Mouse (Mus musculus) neural tube, embryonic 12.5 days (tissue): ENCODE data around the gene Nup188. TPM values are rescaled to one million over a fixed set of nuclear protein-coding genes. Genes with fewer than 3 reads are reported as not detected.

ENCODE experiments used
- ATAC-seq: fragments of 200-750 bp; cut with Nextera tagmentation; 2 replicates; pipeline ENCODE4 v1.8.0; 2017; ENCODE audit warnings: low read depth, mild to moderate bottlenecking, moderate TSS enrichment, moderate library complexity; ENCODE audit not compliant: low FRiP score
- H3K27ac ChIP-seq: fragments of 300-500 bp; sonication (generic); 2 replicates; pipeline ENCODE4 v1.5.1; 2016
- H3K27me3 ChIP-seq: fragments of 300-500 bp; sonication (generic); replicated peaks from 2 replicates; pipeline ENCODE4 v1.6.1; 2016; ENCODE audit warnings: mild to moderate bottlenecking
- H3K36me3 ChIP-seq: fragments of 300-500 bp; sonication (generic); 2 replicates; pipeline ENCODE4 v1.6.1; 2016; ENCODE audit warnings: mild to moderate bottlenecking
- H3K4me1 ChIP-seq: fragments of 300-500 bp; sonication (generic); 2 replicates; pipeline ENCODE4 v1.6.1; 2016
- H3K4me2 ChIP-seq: fragments of 300-500 bp; sonication (generic); replicated peaks from 2 replicates; pipeline ENCODE4 v1.6.1; 2016; ENCODE audit warnings: mild to moderate bottlenecking
- H3K4me3 ChIP-seq: fragments of 300-500 bp; sonication (generic); 2 replicates; pipeline ENCODE4 v1.5.1; 2016
- H3K9ac ChIP-seq: fragments of 300-500 bp; sonication (generic); 2 replicates; pipeline ENCODE4 v1.6.1; 2016; ENCODE audit warnings: mild to moderate bottlenecking
- H3K9me3 ChIP-seq: fragments of 300-500 bp; sonication (generic); 2 replicates; pipeline ENCODE4 v1.6.1; 2016; ENCODE audit warnings: mild to moderate bottlenecking
- WGBS: fragments of 180-500 bp; shearing (Covaris S2); methylation state at CpG from one replicate; pipeline ENCODE4 v1.1.7; 2016; 5-methylcytosine and 5-hydroxymethylcytosine counted together
- polyA plus RNA-seq: library from polyadenylated mRNA; unstranded; fragments of >200 nt; fragmentation: Nextera tagmentation; extraction: Ambion mirVana; gene quantifications from 2 replicates; pipeline ENCODE4 v1.2.1, GENCODE M21; 2016

Gene Nup188
- polyA plus RNA-seq, 1 experiment from 2014 or later = 34.4 TPM

DNA sequence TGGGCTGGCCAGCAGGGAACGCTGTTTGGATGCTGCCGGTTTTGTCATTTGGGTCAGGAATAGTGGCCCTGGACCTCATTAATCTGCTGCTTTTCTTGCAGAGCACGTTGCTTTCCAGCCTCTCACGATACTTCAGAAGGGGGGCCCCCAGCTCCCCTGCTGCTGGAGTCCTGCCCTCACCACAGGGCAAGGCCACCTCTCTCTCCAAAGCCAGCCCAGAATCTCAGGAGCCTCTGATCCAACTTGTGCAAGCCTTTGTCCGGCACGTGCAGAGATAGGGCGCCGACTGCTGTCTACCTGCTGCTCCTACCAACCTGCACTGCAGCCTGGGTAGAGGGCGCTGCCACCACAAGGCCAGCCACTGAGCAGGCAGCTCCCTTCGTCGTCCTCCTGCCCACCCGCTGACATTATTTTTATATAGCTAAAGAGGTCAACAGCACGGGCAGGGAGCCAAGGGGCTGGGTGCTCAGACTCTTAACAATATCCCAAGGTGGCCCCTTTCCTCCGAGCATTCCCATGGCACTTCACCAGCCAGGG is 57.5 kb downstream of the Nup188 start:
- ATAC-seq = no peak
- H3K27me3 ChIP-seq = no peaks in the 10 kb centered on the region
- H3K36me3 ChIP-seq = peaks cover 98% of the 10 kb centered on the region
- H3K4me3 ChIP-seq = no peak overlapping the region
- no peak overlapping the region for H3K9ac ChIP-seq
- WGBS = 84% methylated on average over 14 of the region's 14 CpGs
- H3K4me2 ChIP-seq = no peak overlapping the region
- H3K9me3 ChIP-seq = no peaks in the 10 kb centered on the region
- no peaks in the 10 kb centered on the region for H3K4me1 ChIP-seq
- no peak overlapping the region for H3K27ac ChIP-seq

DNA sequence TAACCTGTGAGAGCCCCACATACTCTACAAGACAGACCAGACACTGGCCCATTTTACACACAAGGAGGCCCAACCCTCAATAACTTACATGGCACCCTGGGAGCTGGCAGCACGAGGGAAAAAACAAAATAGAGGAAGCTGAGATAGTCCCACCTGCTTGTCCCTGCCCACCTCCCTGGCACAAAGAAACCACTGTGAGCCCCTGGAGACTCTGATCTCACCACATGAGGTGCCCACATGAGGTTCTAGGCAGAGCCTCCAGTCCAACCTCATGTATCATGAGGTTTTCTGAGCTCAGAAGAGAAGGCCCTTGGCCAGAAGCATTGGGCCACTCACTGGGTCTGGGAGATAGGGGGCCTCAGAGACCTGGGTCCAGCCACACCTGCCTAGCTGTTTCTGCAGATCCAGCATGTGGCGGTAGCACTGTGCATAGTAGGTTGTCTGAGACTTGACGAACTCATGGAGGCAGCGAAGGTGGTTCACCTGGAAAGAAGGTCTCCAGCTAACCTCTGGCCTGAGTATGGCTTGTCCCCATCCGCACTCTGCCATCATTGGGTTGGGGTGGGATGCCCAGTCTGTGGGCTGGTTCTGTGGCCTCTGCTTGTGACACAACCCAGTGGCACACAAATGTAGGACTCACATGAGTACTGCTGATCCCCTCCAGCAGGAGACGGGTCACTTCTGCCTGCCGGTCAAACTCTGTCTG is 59.9 kb downstream of the Nup188 start:
- H3K4me3 ChIP-seq = no peak overlapping the region
- ATAC-seq = no peak
- H3K27me3 ChIP-seq = no peaks in the 10 kb centered on the region
- no peaks in the 10 kb centered on the region for H3K4me1 ChIP-seq
- peaks cover 96% of the 10 kb centered on the region for H3K36me3 ChIP-seq
- H3K4me2 ChIP-seq = no peak overlapping the region
- no peaks in the 10 kb centered on the region for H3K9me3 ChIP-seq
- WGBS = 88% methylated on average over 7 of the region's 7 CpGs
- no peak overlapping the region for H3K27ac ChIP-seq
- H3K9ac ChIP-seq = no peak overlapping the region

DNA sequence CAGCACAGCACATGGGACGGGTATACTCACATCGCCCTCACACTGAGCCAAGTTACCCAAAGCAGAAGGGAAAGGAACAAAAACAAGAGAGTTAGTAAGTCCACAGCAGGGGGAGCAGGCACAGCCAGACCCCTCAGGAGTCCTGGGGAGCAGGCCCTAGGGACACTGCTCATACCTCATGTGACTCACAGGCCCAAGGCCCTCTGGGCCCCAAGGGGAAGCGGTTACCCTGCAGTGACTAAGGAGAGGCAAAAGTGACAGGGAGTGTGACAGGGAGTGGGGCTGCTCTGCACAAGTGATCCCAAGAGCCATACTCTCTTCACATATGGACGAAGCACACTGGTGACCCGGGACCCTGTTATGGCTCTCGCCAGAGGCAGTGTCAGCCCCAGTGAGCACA is 63.0 kb downstream of the Nup188 start:
- Histone ChIP-seq H3K4me2 (no peak overlapping the region), H3K9me3 (no peaks in the 10 kb centered on the region), H3K4me1 (no peaks in the 10 kb centered on the region), H3K36me3 (peaks cover 85% of the 10 kb centered on the region), H3K4me3 (no peak overlapping the region), H3K27me3 (no peaks in the 10 kb centered on the region), H3K27ac (no peak overlapping the region), H3K9ac (no peak overlapping the region)
- 94% methylated on average over 6 of the region's 6 CpGs for WGBS
- ATAC-seq = no peak

DNA sequence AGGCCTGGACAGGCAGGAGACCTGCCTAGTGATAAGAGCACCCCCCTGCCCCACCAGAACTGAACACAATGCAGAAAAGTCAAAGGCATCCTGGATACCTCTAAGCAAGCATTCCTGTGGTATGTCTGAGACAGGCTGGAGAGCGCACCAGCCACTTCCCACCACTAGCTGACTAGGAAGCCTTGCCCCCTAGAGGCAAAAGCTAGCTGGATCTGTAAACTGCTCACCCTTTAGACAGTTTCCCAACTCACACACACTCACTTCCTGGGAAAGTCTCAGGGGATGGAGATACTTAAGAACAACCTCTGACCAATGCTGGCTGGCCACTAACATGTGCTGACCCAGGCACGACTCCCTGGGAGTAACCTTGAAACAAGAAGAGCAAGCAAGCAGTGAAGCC is 65.0 kb downstream of the Nup188 start:
- no peak overlapping the region for H3K4me3 ChIP-seq
- no peak overlapping the region for H3K27ac ChIP-seq
- 88% methylated on average over 2 of the region's 2 CpGs for WGBS
- H3K27me3 ChIP-seq = no peaks in the 10 kb centered on the region
- H3K4me1 ChIP-seq = peaks cover under 1% of the 10 kb centered on the region; the same call in 1 of the 2 replicates
- no peak for ATAC-seq
- H3K9ac ChIP-seq = no peak overlapping the region
- no peak overlapping the region for H3K4me2 ChIP-seq
- H3K36me3 ChIP-seq = peaks cover 72% of the 10 kb centered on the region
- H3K9me3 ChIP-seq = no peaks in the 10 kb centered on the region

DNA sequence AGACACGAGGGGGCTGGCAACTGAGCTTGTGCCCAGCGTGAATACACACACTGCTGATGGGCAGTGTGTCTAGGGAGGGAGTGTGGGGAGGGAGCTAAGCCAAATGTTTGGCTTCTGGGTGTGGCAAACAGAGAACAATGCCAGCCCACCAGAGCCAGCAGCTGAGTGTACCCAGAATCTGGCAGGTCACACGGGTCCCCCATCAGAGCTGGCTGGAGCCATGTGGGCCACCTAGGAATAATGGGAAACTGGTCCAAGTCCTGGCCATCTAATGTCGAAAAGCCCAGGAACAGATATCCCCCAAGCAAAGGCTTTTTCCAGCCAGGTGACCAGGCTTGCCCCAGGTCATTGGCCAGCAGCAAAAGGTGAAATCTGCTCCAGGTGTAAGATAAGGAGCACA is 69.7 kb downstream of the Nup188 start:
- Histone ChIP-seq H3K27me3 (no peaks in the 10 kb centered on the region), H3K9ac (0 out of 2 replicates have a peak overlapping the region, but pooled peaks have one; percentile 6), H3K9me3 (no peaks in the 10 kb centered on the region), H3K36me3 (peaks cover 26% of the 10 kb centered on the region), H3K27ac (no peak overlapping the region), H3K4me3 (no peak overlapping the region), H3K4me1 (peaks cover 24% of the 10 kb centered on the region), H3K4me2 (no peak overlapping the region)
- ATAC-seq = no peak
- WGBS = 61% methylated on average over 4 of the region's 4 CpGs

DNA sequence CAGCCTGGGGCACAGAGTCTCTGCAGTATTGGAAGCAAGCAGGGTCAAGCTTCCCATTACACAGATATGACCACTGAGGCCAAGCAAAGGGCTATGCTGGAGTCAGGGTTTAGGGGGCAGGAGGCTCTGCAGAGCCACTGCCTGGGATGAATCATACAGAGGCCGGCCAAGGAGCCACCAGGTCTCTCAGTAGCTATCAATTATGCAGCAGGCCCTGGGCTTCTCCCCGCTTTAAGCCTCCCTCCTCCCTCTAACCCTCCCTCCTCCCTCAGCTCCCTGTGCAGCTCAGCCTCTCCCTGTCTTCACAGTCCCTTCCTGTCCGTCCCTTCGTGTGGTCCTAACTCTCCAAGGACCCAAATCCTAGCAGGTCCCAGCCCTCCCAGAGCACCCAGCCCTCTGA is 70.1 kb downstream of the Nup188 start:
- ATAC-seq = no peak
- 62% methylated on average over 4 of the region's 4 CpGs for WGBS
- H3K9ac ChIP-seq = no peak overlapping the region
- no peak overlapping the region for H3K4me2 ChIP-seq
- no peak overlapping the region for H3K27ac ChIP-seq
- no peaks in the 10 kb centered on the region for H3K27me3 ChIP-seq
- H3K36me3 ChIP-seq = peaks cover 26% of the 10 kb centered on the region
- H3K4me1 ChIP-seq = peaks cover 24% of the 10 kb centered on the region
- no peak overlapping the region for H3K4me3 ChIP-seq
- no peaks in the 10 kb centered on the region for H3K9me3 ChIP-seq

DNA sequence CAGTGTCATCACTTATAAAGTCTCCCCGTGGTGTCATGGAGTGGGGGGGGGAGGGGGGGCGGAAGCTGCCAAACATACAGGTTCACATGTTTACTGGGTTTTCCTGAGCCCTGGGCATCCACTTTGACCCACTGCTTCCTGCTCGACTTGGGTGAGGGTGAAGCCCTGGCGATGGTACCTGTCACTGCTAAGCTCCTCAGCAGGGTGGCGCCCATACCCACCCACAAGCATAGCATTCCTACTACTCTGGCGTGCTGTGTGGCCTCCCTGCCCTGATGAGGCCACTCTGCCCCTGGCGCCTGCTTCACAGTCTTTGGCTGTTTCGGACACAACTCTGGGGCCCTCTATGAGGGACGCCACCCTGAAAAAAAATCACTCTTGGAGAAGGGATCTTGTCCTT is 70.7 kb downstream of the Nup188 start:
- Histone ChIP-seq H3K27ac (no peak overlapping the region), H3K9me3 (no peaks in the 10 kb centered on the region), H3K4me1 (peaks cover 24% of the 10 kb centered on the region), H3K4me3 (no peak overlapping the region), H3K27me3 (no peaks in the 10 kb centered on the region), H3K9ac (no peak overlapping the region), H3K4me2 (no peak overlapping the region), H3K36me3 (peaks cover 26% of the 10 kb centered on the region)
- ATAC-seq = no peak
- WGBS = 76% methylated on average over 9 of the region's 9 CpGs

DNA sequence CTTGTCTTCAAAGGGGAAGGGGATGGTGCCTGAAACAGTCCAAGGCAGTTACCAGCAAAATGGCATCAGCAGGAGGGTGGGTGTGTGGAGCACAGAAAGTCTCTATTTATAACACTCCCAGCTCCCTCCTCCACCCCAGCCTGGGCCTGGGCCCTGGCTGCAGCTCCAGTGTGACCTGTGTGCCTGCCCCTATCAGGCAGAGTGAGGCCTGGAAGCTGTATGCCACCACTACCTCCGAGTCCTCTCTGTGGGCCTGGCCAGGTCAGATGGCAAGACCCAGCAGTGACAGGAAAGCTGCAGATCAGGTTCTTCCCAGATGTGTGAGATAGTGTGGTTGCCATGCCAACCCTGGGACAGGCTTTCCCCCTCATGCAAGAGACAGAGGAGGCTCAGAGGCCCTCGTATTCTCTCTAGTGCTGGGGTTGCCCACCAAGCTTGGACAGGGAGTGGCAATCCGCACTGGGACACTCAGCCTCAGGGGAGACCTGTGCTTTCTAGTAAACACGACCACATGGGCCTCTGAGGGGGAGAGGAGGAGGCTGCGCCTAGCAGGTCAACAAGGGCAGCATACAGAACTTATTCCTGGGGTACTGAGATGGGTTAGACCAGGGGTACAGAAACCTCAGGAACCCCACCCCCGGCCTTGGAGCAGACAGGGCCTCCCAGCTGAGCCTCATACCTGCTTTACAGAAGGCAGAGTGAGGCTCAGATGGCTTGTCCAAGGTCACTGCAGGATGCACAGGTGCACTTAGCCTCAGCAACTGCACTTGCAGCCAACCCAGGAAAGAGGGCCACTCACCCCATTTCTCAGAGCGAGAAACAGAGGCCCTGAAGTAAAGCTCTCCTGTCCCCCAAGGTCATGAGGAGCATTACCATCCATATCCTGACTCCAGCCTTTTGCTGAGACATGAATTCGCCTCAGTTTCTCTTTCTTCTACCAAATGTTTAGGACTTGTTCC is 71.6 kb downstream of the Nup188 start:
- no peak for ATAC-seq
- WGBS = 64% methylated on average over 8 of the region's 8 CpGs
- Histone ChIP-seq H3K36me3 (peaks cover 20% of the 10 kb centered on the region), H3K27ac (no peak overlapping the region), H3K4me2 (peak overlapping the region; percentile 87), H3K4me1 (peaks cover 24% of the 10 kb centered on the region), H3K9ac (peak overlapping the region; percentile 77), H3K4me3 (peak overlapping the region; percentile 69; the same call in 1 of the 2 replicates), H3K9me3 (no peaks in the 10 kb centered on the region), H3K27me3 (no peaks in the 10 kb centered on the region)

DNA sequence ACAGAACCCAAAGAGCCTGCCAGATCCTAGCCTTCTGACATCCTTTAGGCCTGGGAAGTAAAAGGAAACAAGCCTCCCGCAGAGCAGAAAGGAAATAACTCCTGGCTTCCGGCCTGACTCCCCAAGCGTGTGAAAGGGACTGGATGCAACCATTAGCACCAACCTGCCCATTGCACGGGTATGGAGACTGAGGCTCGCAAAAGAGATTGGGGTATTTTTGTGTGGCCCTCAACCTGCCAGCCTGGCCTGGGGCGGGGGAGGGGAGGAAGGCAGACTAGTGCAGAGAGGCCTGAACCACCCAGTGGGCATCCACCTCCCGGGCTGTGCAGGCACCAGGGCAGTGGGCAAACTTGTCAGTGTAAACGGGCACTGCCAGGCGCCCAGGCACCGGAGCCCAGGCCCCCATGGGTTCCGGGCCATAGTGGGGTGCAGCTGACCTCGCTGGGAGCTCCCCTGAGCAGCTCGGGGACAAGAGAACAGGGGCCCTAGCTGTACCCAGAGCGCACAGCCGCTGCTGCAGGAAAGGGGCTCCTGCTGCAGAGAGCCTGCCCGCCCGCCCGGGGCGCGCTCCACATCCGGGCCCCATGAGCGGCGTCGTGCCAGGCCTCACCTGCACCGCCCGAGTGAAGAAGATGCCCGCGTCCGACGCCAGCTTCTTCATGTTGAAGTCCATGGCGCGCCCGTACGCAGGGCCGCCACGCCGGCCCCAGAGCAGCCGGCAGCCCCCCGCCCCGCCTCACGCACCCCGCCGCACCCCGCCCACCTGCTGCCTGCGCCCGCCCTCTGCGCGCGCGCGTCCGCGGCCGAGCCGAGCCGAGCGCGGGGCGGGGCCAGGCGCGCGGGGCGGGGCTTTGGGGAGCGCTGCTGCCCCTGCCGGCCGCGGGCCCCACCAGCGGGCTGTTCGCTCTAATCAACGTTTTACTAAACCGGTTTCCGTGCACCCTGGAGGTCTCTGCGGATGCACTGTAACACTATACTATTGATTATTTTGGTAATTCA is 72.6 kb downstream of the Nup188 start, which contains the start of gene Sh3glb2:
Gene Sh3glb2 (minus strand): TSS at position 805 of the 999 bp plus-strand sequence.
- peak within 1 kb of the TSS; percentile 69 for H3K4me3 ChIP-seq
- H3K27me3 ChIP-seq = no peaks in the 10 kb centered on the region
- peak; percentile 72 for ATAC-seq
- H3K4me2 ChIP-seq = peak within 1 kb of the TSS; percentile 87
- H3K4me1 ChIP-seq = peaks cover 24% of the 10 kb centered on the region
- peaks cover 10% of the 10 kb centered on the region for H3K36me3 ChIP-seq
- 3% methylated on average over 73 of the region's 73 CpGs for WGBS
- H3K9me3 ChIP-seq = no peaks in the 10 kb centered on the region
- no peak within 1 kb of the TSS for H3K27ac ChIP-seq
- peak within 1 kb of the TSS; percentile 77 for H3K9ac ChIP-seq

DNA sequence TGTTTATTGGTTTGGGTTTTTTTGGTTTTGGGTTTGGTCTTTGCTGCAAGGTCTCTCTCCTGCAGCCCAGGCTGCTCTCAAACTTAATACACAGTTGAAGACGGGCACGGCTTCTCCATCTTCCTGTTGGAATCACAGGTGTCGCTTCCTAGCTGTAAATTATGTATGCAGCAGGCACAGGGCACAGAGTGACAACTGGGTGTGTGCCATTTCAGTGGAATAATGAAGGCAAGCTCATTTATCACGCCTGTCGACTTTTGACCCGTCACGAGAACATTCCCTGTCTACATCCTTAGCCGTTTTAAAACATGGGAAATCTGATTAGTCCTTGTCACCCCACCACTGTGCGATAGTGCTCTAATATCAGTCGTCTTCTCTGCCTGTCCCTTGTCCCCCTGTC is 74.4 kb downstream of the Nup188 start:
- H3K27me3 ChIP-seq = no peaks in the 10 kb centered on the region
- H3K4me1 ChIP-seq = peaks cover 37% of the 10 kb centered on the region
- WGBS = 66% methylated on average over 10 of the region's 10 CpGs
- H3K9ac ChIP-seq = no peak overlapping the region
- no peak overlapping the region for H3K27ac ChIP-seq
- no peak overlapping the region for H3K4me2 ChIP-seq
- ATAC-seq = no peak
- H3K9me3 ChIP-seq = no peaks in the 10 kb centered on the region
- H3K36me3 ChIP-seq = no peaks in the 10 kb centered on the region
- H3K4me3 ChIP-seq = no peak overlapping the region

DNA sequence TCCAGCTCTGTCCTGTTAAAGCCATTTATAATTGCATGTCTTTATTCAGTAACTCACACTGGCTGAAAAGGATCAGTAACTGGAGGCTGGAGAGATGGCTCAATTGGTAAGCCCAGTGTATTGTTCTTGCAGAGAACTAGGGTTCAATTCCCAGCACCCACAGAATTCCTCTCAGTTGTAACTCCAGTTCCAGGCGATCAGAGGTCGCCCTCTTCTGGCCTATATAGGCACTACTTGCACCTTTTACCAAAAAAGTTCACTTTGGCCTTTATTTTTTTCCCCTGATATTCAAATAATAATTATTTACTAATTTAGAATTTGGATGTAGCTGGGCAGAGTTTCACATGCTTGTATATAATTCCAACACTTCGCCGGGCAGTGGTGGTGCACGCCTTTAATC is 76.7 kb downstream of the Nup188 start:
- H3K36me3 ChIP-seq = peaks cover 13% of the 10 kb centered on the region; the same call in 1 of the 2 replicates
- H3K4me1 ChIP-seq = peaks cover 23% of the 10 kb centered on the region
- H3K27ac ChIP-seq = no peak overlapping the region
- no peak for ATAC-seq
- no peak overlapping the region for H3K9ac ChIP-seq
- no peaks in the 10 kb centered on the region for H3K27me3 ChIP-seq
- no peaks in the 10 kb centered on the region for H3K9me3 ChIP-seq
- H3K4me2 ChIP-seq = no peak overlapping the region
- WGBS = 71% methylated on average over 5 of the region's 5 CpGs
- no peak overlapping the region for H3K4me3 ChIP-seq
